Mouse (Mus musculus): ENCODE data around the gene Kcnd3. TPM values are rescaled to one million over a fixed set of nuclear protein-coding genes. Genes with fewer than 3 reads are reported as not detected.

Kcnd3 gene
- polyA plus RNA-seq, 1 experiment, result not detected

DNA sequence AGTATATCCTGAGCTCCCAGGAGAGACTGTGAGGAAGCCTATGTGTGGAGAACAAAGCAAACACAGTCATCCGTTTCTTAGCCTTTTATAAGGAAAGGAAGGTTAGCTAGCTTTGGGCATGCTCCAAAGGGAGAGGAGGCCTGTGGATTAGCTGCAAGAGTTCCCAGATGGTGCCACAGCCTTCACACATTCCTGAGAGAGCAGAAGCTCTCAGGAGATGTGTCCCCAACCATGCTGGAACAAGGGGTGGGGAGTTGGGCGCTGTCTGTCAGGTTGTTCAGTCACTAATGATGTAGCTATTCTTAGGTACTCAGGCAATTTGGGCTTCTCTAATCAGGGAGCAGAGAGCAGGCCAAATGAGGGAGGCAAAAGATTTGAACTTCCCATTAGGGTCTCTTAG is 140.1 kb downstream of the Kcnd3 start:
- Histone ChIP-seq H3K4me3 (replicated peaks) (no peak overlapping the region), H3K27me3 (replicated peaks) (peaks cover 6% of the 10 kb centered on the region), H3K4me1 (no peaks in the 10 kb centered on the region), H3K36me3 (replicated peaks; ENCODE audit: low read length) (no peaks in the 10 kb centered on the region), H3K9me3 (no peaks in the 10 kb centered on the region)
- TF ChIP-seq FLI1 (IDR thresholded peaks at IDR 0.05; ENCODE audit: low read length), result no peak
- no peak for TF ChIP-seq GATA1 (IDR thresholded peaks at IDR 0.05; ENCODE audit: borderline replicate concordance, low read length)

DNA sequence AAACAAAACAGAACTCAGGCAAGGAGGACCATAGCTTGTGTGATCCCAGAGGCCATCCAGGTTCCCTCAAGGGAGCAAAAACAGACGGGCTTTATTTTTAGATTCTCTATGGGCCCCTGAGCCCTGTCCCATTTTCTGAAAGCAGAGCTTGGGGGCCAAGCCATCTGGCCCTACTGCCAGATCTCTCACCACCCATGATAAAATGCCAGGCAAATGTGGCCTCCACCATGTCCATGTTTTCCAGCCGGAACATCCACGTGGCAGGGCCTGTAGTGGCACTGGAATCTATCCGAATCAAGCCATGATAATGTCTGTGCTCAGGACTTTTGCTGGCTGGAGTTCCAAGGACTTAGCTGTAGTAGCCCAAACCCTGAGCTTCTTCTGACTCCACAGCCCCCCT is 148.4 kb downstream of the Kcnd3 start:
- Histone ChIP-seq H3K9me3 (peaks cover 5% of the 10 kb centered on the region), H3K27me3 (replicated peaks) (peaks cover 3% of the 10 kb centered on the region), H3K4me1 (no peaks in the 10 kb centered on the region), H3K4me3 (replicated peaks) (no peak overlapping the region), H3K36me3 (replicated peaks; ENCODE audit: low read length) (no peaks in the 10 kb centered on the region)
- TF ChIP-seq GATA1 (IDR thresholded peaks at IDR 0.05; ENCODE audit: borderline replicate concordance, low read length) (no peak), FLI1 (IDR thresholded peaks at IDR 0.05; ENCODE audit: low read length) (no peak)

DNA sequence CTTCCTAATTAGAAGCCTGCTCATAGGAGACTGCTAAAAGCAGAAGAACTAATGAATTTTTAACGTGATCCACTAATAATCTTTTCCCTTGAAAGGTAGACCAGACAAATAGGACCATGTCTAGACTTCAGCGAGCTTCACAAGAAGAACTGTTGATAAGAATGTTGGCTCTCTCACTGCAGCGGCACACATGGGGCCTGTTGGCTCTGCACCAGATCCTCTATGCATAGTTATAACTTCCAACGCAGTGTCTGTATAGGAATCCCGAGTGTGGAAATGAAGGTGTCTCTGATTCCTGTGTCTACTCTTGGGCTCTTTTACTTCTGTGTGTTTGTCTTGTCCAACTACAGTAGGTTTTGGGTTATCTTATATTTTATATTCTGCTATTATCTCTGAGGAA is 150.8 kb downstream of the Kcnd3 start:
- Histone ChIP-seq H3K36me3 (replicated peaks; ENCODE audit: low read length) (no peaks in the 10 kb centered on the region), H3K4me1 (no peaks in the 10 kb centered on the region), H3K9me3 (peaks cover 5% of the 10 kb centered on the region), H3K4me3 (replicated peaks) (no peak overlapping the region), H3K27me3 (replicated peaks) (peaks cover 5% of the 10 kb centered on the region)
- no peak for TF ChIP-seq GATA1 (IDR thresholded peaks at IDR 0.05; ENCODE audit: borderline replicate concordance, low read length)
- no peak for TF ChIP-seq FLI1 (IDR thresholded peaks at IDR 0.05; ENCODE audit: low read length)

DNA sequence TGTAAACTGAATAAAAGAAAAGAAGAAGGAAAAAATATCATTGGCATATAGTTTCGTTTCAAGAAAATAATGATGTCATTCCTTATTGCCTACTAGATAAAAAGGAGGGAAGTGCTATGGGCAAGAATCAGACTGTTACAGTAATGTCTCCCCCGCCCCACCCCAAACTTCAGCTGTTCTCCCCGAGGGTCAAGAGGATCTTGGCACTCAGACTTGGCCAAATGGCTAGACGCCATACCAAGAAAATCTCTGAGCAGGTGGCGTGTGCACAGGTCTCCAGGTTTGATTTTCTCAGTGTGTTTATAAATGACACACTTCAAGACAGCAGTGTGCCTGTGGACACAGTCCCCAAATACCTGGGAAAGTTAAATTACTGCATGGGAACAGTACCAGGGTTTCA is 153.6 kb downstream of the Kcnd3 start:
- TF ChIP-seq FLI1 (IDR thresholded peaks at IDR 0.05; ENCODE audit: low read length) (no peak), GATA1 (IDR thresholded peaks at IDR 0.05; ENCODE audit: borderline replicate concordance, low read length) (no peak)
- Histone ChIP-seq H3K9me3 (peaks cover 5% of the 10 kb centered on the region), H3K4me1 (no peaks in the 10 kb centered on the region), H3K27me3 (replicated peaks) (peaks cover 5% of the 10 kb centered on the region), H3K36me3 (replicated peaks; ENCODE audit: low read length) (no peaks in the 10 kb centered on the region), H3K4me3 (replicated peaks) (no peak overlapping the region)

DNA sequence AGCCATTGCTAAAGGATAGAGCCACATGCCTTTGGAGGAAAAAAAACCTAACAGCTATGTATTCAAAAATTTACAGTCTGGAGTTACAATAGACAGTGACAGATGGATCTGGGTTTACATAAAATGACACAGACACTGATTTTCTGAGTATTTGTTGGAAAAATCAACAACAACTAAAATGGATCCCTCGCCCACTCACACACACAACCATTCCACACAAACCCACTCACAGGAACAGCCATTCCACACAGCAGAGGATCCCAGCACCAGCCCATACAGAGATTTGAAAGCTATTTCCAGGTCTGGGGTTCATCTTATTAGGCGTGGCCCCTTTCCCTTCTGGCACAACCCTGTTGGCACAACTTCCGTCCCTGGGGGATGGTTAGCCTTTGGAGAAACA is 156.7 kb downstream of the Kcnd3 start:
- no peaks in the 10 kb centered on the region for H3K36me3 ChIP-seq (replicated peaks; ENCODE audit: low read length)
- peaks cover 5% of the 10 kb centered on the region for H3K27me3 ChIP-seq (replicated peaks)
- H3K4me1 ChIP-seq, result no peaks in the 10 kb centered on the region

DNA sequence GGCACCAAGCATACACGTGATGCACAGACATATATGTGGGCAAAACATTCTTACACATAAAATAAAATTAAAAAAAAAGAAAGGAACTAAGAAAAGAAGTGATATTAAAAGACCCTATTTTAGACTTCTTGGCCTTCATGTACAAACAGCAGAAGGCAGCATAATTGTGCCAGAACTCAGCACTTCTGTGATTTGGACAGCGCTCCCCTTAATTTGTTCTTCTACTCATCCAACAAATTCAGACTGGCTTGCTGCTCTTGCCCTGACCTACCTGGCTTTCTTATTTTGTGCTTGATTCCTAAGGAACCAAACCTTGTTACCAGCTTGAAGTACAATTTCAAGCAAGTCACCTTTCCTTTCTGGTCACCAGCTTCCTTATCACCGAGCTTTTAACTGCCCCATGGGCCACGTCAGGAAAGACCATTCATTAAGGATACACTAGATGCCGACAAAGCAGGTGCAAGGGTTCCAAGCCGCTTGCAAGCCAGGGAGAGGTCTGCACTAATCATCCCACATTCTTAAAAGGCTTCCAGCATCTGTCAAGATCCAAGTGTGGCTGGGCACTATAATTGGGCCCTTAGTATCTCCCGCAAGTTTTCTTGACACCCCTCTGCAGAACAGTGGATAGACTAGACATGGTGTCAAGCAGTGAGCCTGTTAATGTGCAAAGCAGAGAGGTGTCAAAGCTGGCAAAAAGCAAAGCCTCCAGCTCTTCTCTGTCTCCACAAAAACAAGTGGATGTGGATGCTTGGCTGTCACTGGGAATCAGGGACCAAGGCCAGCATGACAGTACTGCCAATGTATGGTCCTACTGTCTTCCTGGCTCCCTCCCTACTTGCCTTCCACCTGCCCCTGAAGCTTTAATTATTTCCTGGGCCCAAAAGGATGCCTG is 159.6 kb downstream of the Kcnd3 start:
- Histone ChIP-seq H3K27me3 (replicated peaks) (peaks cover 2% of the 10 kb centered on the region), H3K4me1 (no peaks in the 10 kb centered on the region), H3K36me3 (replicated peaks; ENCODE audit: low read length) (no peaks in the 10 kb centered on the region), H3K4me3 (replicated peaks) (no peak overlapping the region), H3K9me3 (no peaks in the 10 kb centered on the region)
- TF ChIP-seq FLI1 (IDR thresholded peaks at IDR 0.05; ENCODE audit: low read length) (no peak), GATA1 (IDR thresholded peaks at IDR 0.05; ENCODE audit: borderline replicate concordance, low read length) (no peak)

More for the DNA sequence above, 156.7 kb downstream of the Kcnd3 start:
- TF ChIP-seq GATA1 (IDR thresholded peaks at IDR 0.05; ENCODE audit: borderline replicate concordance, low read length) (no peak), FLI1 (IDR thresholded peaks at IDR 0.05; ENCODE audit: low read length) (no peak)
- Histone ChIP-seq H3K4me3 (replicated peaks) (no peak overlapping the region), H3K9me3 (no peaks in the 10 kb centered on the region)

DNA sequence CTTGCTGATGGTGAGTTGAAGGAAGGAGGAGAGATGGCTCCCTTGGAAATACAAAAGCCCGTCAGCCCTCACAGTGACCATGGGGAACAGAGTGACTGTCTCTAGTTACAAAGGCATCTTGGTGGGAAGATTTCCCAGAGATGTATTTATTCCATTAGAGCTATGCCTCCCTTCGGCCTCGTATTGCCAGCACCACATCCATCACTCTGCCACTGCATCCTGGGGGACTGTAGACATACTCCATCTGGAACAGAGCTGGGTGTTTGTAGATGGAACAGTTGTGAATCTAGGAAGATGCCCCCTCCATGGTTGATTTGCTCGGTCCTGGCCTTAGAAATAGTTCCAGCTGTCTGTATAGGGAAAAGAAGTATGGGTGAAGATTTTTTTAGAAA is 160.3 kb downstream of the Kcnd3 start:
- H3K36me3 ChIP-seq (replicated peaks; ENCODE audit: low read length), result no peaks in the 10 kb centered on the region
- H3K9me3 ChIP-seq, result no peaks in the 10 kb centered on the region
- no peak for TF ChIP-seq GATA1 (IDR thresholded peaks at IDR 0.05; ENCODE audit: borderline replicate concordance, low read length)
- no peak for TF ChIP-seq FLI1 (IDR thresholded peaks at IDR 0.05; ENCODE audit: low read length)
- H3K4me3 ChIP-seq (replicated peaks), result no peak overlapping the region
- H3K27me3 ChIP-seq (replicated peaks), result peaks cover 2% of the 10 kb centered on the region
- no peaks in the 10 kb centered on the region for H3K4me1 ChIP-seq

DNA sequence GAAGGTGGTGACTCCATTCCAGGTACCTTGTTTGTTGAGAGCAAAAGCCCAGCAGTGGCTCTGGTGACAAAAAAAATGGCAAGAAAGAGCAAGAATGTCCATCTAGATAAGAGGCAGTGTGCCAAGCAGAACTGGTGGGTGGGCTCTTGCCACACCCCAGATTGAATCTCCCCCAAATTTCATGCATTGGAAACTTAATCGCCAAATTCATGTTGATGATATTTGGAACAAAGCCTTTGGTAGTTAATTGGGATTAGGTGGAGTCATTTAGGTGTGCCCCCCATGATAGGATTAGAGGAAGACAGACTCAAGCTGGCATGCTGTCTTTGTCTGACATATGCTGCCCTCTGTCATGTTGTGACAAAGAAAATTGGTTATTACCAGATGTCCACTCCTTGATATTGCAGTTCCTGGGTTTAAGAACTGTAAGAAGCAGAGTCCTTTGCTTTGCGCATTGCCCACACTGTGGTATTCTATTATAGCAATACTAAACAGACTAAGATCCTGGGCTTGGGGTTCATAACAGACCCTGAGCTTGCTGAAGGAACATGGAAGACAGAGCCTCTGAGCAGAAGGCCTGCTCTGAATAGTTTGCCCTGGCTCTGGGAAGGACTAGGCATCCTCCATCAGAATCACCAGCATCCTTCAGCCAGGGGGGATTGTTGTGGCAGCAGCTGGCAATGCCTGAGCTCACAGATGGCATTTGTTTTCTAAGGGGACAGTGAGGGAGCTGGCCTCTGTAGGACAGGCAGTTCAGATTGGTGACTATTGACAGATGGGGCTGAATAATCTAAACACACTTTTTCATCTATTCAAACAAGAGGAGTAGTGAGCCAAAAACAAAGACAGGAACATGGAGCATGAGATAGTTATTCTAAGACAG is 165.0 kb downstream of the Kcnd3 start:
- Histone ChIP-seq H3K4me1 (no peaks in the 10 kb centered on the region), H3K9me3 (no peaks in the 10 kb centered on the region), H3K27me3 (replicated peaks) (peaks cover 2% of the 10 kb centered on the region), H3K36me3 (replicated peaks; ENCODE audit: low read length) (no peaks in the 10 kb centered on the region), H3K4me3 (replicated peaks) (no peak overlapping the region)
- TF ChIP-seq GATA1 (IDR thresholded peaks at IDR 0.05; ENCODE audit: borderline replicate concordance, low read length), result no peak
- no peak for TF ChIP-seq FLI1 (IDR thresholded peaks at IDR 0.05; ENCODE audit: low read length)

DNA sequence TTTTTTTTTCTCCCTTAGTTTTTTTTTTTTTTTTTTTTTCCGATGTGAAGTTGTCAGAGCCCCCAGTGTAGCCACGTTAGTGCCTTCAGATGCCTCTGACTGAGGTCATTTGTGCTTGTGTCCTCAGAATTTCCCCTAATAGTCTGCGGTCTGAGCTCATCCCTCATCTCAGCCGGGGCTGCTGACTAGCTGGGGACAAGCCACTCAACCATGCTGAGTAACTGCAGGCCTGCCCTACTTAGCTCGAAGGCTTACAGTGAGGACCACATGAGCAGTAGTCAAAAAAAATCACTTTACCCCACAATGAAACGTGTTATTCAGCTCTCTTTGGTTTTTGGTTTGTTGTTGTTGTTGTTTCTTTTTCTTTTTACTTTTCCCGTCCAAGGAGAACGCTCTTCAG is 169.0 kb downstream of the Kcnd3 start:
- Histone ChIP-seq H3K9me3 (no peaks in the 10 kb centered on the region), H3K27me3 (replicated peaks) (peaks cover 7% of the 10 kb centered on the region), H3K36me3 (replicated peaks; ENCODE audit: low read length) (no peaks in the 10 kb centered on the region), H3K4me3 (replicated peaks) (no peak overlapping the region), H3K4me1 (no peaks in the 10 kb centered on the region)
- TF ChIP-seq GATA1 (IDR thresholded peaks at IDR 0.05; ENCODE audit: borderline replicate concordance, low read length), result no peak
- TF ChIP-seq FLI1 (IDR thresholded peaks at IDR 0.05; ENCODE audit: low read length), result no peak

DNA sequence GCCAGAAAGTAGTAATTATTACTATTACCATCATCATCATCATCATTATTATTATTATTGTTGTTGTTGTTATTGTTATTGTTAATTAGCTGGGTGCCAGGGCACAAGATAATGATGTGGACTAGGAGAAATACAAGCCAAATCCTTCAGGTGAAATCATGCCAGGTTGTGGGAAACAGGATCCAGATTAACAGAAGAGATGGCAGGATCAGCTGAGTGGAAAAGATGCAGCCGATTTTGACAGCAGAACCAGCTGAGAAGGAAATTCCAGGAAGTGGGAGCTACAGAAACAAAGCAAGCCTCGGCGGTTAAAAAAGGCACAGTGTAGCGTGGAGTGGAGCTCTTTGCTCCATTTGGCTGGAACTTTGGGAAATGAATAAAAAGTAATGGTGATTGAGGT is 171.0 kb downstream of the Kcnd3 start:
- peaks cover 25% of the 10 kb centered on the region for H3K27me3 ChIP-seq (replicated peaks)
- no peak overlapping the region for H3K4me3 ChIP-seq (replicated peaks)
- H3K4me1 ChIP-seq, result peaks cover 6% of the 10 kb centered on the region; the same call in 1 of the 2 replicates
- TF ChIP-seq FLI1 (IDR thresholded peaks at IDR 0.05; ENCODE audit: low read length) (no peak), GATA1 (IDR thresholded peaks at IDR 0.05; ENCODE audit: borderline replicate concordance, low read length) (no peak)
- H3K9me3 ChIP-seq, result no peaks in the 10 kb centered on the region
- H3K36me3 ChIP-seq (replicated peaks; ENCODE audit: low read length), result no peaks in the 10 kb centered on the region

Data from megakaryocyte, embryonic 14.5 days (primary cell).